Mouse (Mus musculus) kidney, adult 2 months (tissue): Measurements from ENCODE around the gene Agfg2.

Experiments used
- CTCF ChIP-seq: fragments of 200-500 bp; conservative IDR thresholded peaks from 2 replicates; pipeline ENCODE4 v1.5.1; 2011; ENCODE audit warnings: low read depth, mild to moderate bottlenecking, control low read depth, low read length, moderate library complexity, mixed read lengths; ENCODE audit not compliant: insufficient read depth, insufficient read length
- POLR2A ChIP-seq: fragments of 200-500 bp; IDR thresholded peaks from one replicate; pipeline ENCODE4 v1.6.1; 2011; ENCODE audit warnings: low read depth, low read length, control low read depth

- TF ChIP-seq CTCF, result no peak
- no peak for TF ChIP-seq POLR2A
Measured at GRCm38 (mm10) chr5:137627991-137628390, 56.5 kb downstream of the Agfg2 start.
